Mouse (Mus musculus): ENCODE results near the gene Trim32.

- no peak for TF ChIP-seq CTCF (IDR thresholded peaks at IDR 0.05; ENCODE audit: extremely low read depth, insufficient read depth, low read length)
- no peak for TF ChIP-seq POLR2A (IDR thresholded peaks at IDR 0.05; ENCODE audit: extremely low read depth, insufficient read depth, low read length)
Measured at GRCm38 (mm10) chr4:65620125-65620524, 15.3 kb downstream of the Trim32 start.
